Mouse (Mus musculus) macrophage (primary cell): Measurements from ENCODE around the gene Cyp1a1. TPM values are rescaled to one million over a fixed set of nuclear protein-coding genes. Genes with fewer than 3 reads are reported as not detected.

Source experiments
- H3K27ac ChIP-seq: fragments of 350-480 bp; formaldehyde crosslinking; 2 replicates; pipeline ENCODE4 v1.9.0; 2021
- H3K36me3 ChIP-seq: fragments of 350-480 bp; formaldehyde crosslinking; 2 replicates; pipeline ENCODE4 v1.9.0; 2021; ENCODE audit errors: inconsistent target
- H3K4me3 ChIP-seq: fragments of 350-480 bp; formaldehyde crosslinking; 2 replicates; pipeline ENCODE4 v1.9.0; 2021; ENCODE audit errors: inconsistent target
- H3K79me2 ChIP-seq: fragments of 350-480 bp; formaldehyde crosslinking; 2 replicates; pipeline ENCODE4 v1.9.0; 2021; ENCODE audit errors: inconsistent target
- WGBS: methylation state at CpG from one replicate; pipeline ENCODE4 v1.1.7; 2026; ENCODE audit warnings: inconsistent platforms; ENCODE audit not compliant: missing documents; 5-methylcytosine and 5-hydroxymethylcytosine counted together
- polyA plus RNA-seq: library from polyadenylated mRNA; stranded (reverse); fragments of 250-400 nt; gene quantifications from 3 replicates; pipeline ENCODE4 v1.2.4, GENCODE M21; 2018; ENCODE audit warnings: inconsistent platforms

Cyp1a1 gene
- polyA plus RNA-seq, 1 experiment from 2014 or later: not detected

- WGBS: 70% methylated on average over 3 of the region's 7 CpGs
- Histone ChIP-seq H3K27ac (no peak overlapping the region), H3K4me3 (no peak overlapping the region), H3K79me2 (no peaks in the 10 kb centered on the region), H3K36me3 (no peaks in the 10 kb centered on the region)
Measured at GRCm38 (mm10) chr9:57664616-57665015, 23.1 kb upstream of the Cyp1a1 start.

- Histone ChIP-seq H3K79me2 (no peaks in the 10 kb centered on the region), H3K4me3 (no peak overlapping the region), H3K27ac (no peak overlapping the region), H3K36me3 (no peaks in the 10 kb centered on the region)
- 92% methylated on average over 8 of the region's 8 CpGs for WGBS
Measured at GRCm38 (mm10) chr9:57666536-57666935, 21.2 kb upstream of the Cyp1a1 start.

GRCm38 (mm10) chr9:57667136-57667535 lies 20.6 kb upstream of the Cyp1a1 start:
- 73% methylated on average over 3 of the region's 3 CpGs for WGBS
- Histone ChIP-seq H3K27ac (no peak overlapping the region), H3K4me3 (no peak overlapping the region), H3K79me2 (no peaks in the 10 kb centered on the region), H3K36me3 (no peaks in the 10 kb centered on the region)

- WGBS: 73% methylated on average over 11 of the region's 11 CpGs
Measured at GRCm38 (mm10) chr9:57667817-57668216, 19.9 kb upstream of the Cyp1a1 start.

GRCm38 (mm10) chr9:57668277-57668676 lies 19.5 kb upstream of the Cyp1a1 start:
- 30% methylated on average over 1 of the region's 1 CpGs for WGBS
- H3K27ac ChIP-seq: no peak overlapping the region
- H3K4me3 ChIP-seq: no peak overlapping the region
- H3K36me3 ChIP-seq: no peaks in the 10 kb centered on the region
- no peaks in the 10 kb centered on the region for H3K79me2 ChIP-seq

More at GRCm38 (mm10) chr9:57667817-57668216, 19.9 kb upstream of the Cyp1a1 start:
- H3K27ac ChIP-seq: no peak overlapping the region
- H3K4me3 ChIP-seq: no peak overlapping the region
- no peaks in the 10 kb centered on the region for H3K79me2 ChIP-seq
- H3K36me3 ChIP-seq: no peaks in the 10 kb centered on the region

GRCm38 (mm10) chr9:57669566-57669965 lies 18.2 kb upstream of the Cyp1a1 start:
- Histone ChIP-seq H3K79me2 (no peaks in the 10 kb centered on the region), H3K27ac (no peak overlapping the region), H3K4me3 (no peak overlapping the region), H3K36me3 (no peaks in the 10 kb centered on the region)
- 93% methylated on average over 3 of the region's 3 CpGs for WGBS

GRCm38 (mm10) chr9:57671037-57671436 lies 16.7 kb upstream of the Cyp1a1 start:
- WGBS: 78% methylated on average over 4 of the region's 4 CpGs
- Histone ChIP-seq H3K4me3 (no peak overlapping the region), H3K36me3 (no peaks in the 10 kb centered on the region), H3K79me2 (no peaks in the 10 kb centered on the region), H3K27ac (no peak overlapping the region)

GRCm38 (mm10) chr9:57671500-57671899 lies 16.2 kb upstream of the Cyp1a1 start:
- WGBS: 84% methylated on average over 5 of the region's 5 CpGs
- no peak overlapping the region for H3K27ac ChIP-seq
- no peak overlapping the region for H3K4me3 ChIP-seq
- no peaks in the 10 kb centered on the region for H3K79me2 ChIP-seq
- no peaks in the 10 kb centered on the region for H3K36me3 ChIP-seq

GRCm38 (mm10) chr9:57681411-57681810 lies 6.3 kb upstream of the Cyp1a1 start:
- no peaks in the 10 kb centered on the region for H3K79me2 ChIP-seq
- H3K27ac ChIP-seq: no peak overlapping the region
- WGBS: 95% methylated on average over 9 of the region's 10 CpGs
- H3K4me3 ChIP-seq: no peak overlapping the region
- H3K36me3 ChIP-seq: no peaks in the 10 kb centered on the region

- WGBS: 88% methylated on average over 3 of the region's 5 CpGs
- Histone ChIP-seq H3K79me2 (no peaks in the 10 kb centered on the region), H3K27ac (no peak within 1 kb of the TSS), H3K4me3 (no peak within 1 kb of the TSS), H3K36me3 (no peaks in the 10 kb centered on the region)
Measured at GRCm38 (mm10) chr9:57683520-57683919, 4.2 kb upstream of the Cyp1a1 start, which contains the start of gene Cyp1a2. Cyp1a2 (minus strand) TSS chr9:57683703.

- no peak overlapping the region for H3K4me3 ChIP-seq
- no peaks in the 10 kb centered on the region for H3K79me2 ChIP-seq
- no peaks in the 10 kb centered on the region for H3K36me3 ChIP-seq
- H3K27ac ChIP-seq: no peak overlapping the region
- WGBS: 94% methylated on average over 2 of the region's 5 CpGs
Measured at GRCm38 (mm10) chr9:57686011-57686410, 1.7 kb upstream of the Cyp1a1 start.

- Histone ChIP-seq H3K36me3 (no peaks in the 10 kb centered on the region), H3K27ac (no peak overlapping the region), H3K79me2 (no peaks in the 10 kb centered on the region), H3K4me3 (no peak overlapping the region)
- 65% methylated on average over 2 of the region's 2 CpGs for WGBS
Measured at GRCm38 (mm10) chr9:57688158-57688557, 430 bp downstream of the Cyp1a1 start.

GRCm38 (mm10) chr9:57688606-57689005 lies 878 bp downstream of the Cyp1a1 start:
- Histone ChIP-seq H3K4me3 (no peak overlapping the region), H3K27ac (no peak overlapping the region), H3K79me2 (no peaks in the 10 kb centered on the region), H3K36me3 (no peaks in the 10 kb centered on the region)
- 100% methylated on average over 2 of the region's 2 CpGs for WGBS

- Histone ChIP-seq H3K4me3 (no peak overlapping the region), H3K79me2 (no peaks in the 10 kb centered on the region), H3K27ac (no peak overlapping the region), H3K36me3 (no peaks in the 10 kb centered on the region)
- 87% methylated on average over 2 of the region's 2 CpGs for WGBS
Measured at GRCm38 (mm10) chr9:57694108-57694507, 6.4 kb downstream of the Cyp1a1 start.

GRCm38 (mm10) chr9:57696380-57697285 lies 8.9 kb downstream of the Cyp1a1 start:
- Histone ChIP-seq H3K36me3 (no peaks in the 10 kb centered on the region), H3K79me2 (no peaks in the 10 kb centered on the region), H3K27ac (no peak overlapping the region), H3K4me3 (no peak overlapping the region)
- WGBS: 6% methylated on average over 37 of the region's 42 CpGs
